Mouse (Mus musculus) testis, adult 2 months (tissue): Measurements from ENCODE around the gene Dlg4. TPM values are rescaled to one million over a fixed set of nuclear protein-coding genes. Genes with fewer than 3 reads are reported as not detected.

Experiments used
- H3K27ac ChIP-seq: fragments of 200-500 bp; 2 replicates; pipeline ENCODE4 v1.5.1; 2012; ENCODE audit warnings: low read depth, low read length; ENCODE audit not compliant: control insufficient read depth, insufficient read depth
- H3K27me3 ChIP-seq: fragments of 200-500 bp; 2 replicates; pipeline ENCODE4 v1.6.1; 2012; ENCODE audit warnings: mild to moderate bottlenecking, low read length, moderate library complexity; ENCODE audit not compliant: control insufficient read depth, insufficient read depth
- H3K36me3 ChIP-seq: fragments of 200-500 bp; 2 replicates; pipeline ENCODE4 v1.6.1; 2012; ENCODE audit warnings: mild to moderate bottlenecking, low read length; ENCODE audit not compliant: control insufficient read depth, insufficient read depth
- H3K4me1 ChIP-seq: fragments of 200-500 bp; 2 replicates; pipeline ENCODE4 v1.6.1; 2012; ENCODE audit warnings: low read length; ENCODE audit not compliant: control insufficient read depth, insufficient read depth
- H3K4me3 ChIP-seq: fragments of 200-500 bp; 2 replicates; pipeline ENCODE4 v1.5.1; 2012; ENCODE audit warnings: low read depth, mild to moderate bottlenecking, low read length, moderate library complexity, mixed read lengths; ENCODE audit not compliant: control insufficient read depth
- CTCF ChIP-seq: fragments of 200-500 bp; IDR thresholded peaks from 2 replicates; pipeline ENCODE4 v1.5.1; 2012; ENCODE audit warnings: low read depth, mild to moderate bottlenecking, inconsistent platforms, low read length, moderate library complexity; ENCODE audit not compliant: control insufficient read depth, insufficient read depth, insufficient replicate concordance
- POLR2A ChIP-seq: fragments of 200-500 bp; IDR thresholded peaks from 2 replicates; pipeline ENCODE4 v1.6.1; 2012; ENCODE audit warnings: low read depth, mild to moderate bottlenecking, inconsistent platforms, low read length, moderate library complexity; ENCODE audit not compliant: control insufficient read depth
- polyA plus RNA-seq: library from polyadenylated mRNA; depleted of rRNA; stranded (reverse); fragments of >200 nt; gene quantifications from 2 replicates; pipeline ENCODE4 v1.2.3, GENCODE M21; 2012

Gene Dlg4
- polyA plus RNA-seq, 1 experiment, result 5.6 TPM

DNA sequence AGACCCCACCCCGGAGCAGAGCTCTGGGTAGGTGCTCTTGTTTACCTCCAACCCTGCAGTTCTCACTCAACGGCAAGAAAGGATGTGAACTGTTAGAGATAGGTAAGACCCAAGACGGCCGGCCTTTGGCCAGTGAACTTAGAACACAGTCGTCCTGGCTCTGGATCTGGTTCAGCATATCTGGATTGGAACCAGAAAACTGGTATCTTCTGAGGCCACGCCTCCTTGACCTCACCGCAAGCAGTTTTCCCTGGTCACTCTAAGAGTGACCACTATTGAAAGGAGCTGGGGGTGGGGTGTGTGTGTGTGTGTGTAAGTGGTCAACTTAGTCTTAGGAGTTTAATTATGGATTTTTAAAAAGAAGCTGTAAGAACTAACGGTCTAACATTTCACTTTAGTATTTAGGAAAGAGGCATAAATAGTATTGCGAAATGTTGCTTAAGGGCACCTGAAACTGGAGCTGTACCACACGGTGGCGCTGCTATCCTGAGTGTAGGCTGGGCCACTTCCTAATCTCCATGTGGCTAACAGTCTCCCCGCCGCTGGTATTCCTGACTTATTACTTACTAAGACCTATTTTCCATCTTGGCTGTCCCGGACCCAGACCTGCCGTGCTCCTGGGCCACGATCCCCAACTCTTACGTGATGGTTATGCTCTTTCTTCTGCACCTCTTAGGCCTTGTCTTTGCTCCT lies 57.8 kb downstream of the Dlg4 start:
- peaks cover 2% of the 10 kb centered on the region; the same call in 1 of the 2 replicates for H3K4me1 ChIP-seq
- peak overlapping the region; percentile 3; the same call in 1 of the 2 replicates for H3K27ac ChIP-seq
- no peaks in the 10 kb centered on the region for H3K27me3 ChIP-seq
- H3K36me3 ChIP-seq, result no peaks in the 10 kb centered on the region
- TF ChIP-seq POLR2A (no peak), CTCF (peak; percentile 70; the same call in 1 of the 2 replicates)
- H3K4me3 ChIP-seq, result no peak overlapping the region

DNA sequence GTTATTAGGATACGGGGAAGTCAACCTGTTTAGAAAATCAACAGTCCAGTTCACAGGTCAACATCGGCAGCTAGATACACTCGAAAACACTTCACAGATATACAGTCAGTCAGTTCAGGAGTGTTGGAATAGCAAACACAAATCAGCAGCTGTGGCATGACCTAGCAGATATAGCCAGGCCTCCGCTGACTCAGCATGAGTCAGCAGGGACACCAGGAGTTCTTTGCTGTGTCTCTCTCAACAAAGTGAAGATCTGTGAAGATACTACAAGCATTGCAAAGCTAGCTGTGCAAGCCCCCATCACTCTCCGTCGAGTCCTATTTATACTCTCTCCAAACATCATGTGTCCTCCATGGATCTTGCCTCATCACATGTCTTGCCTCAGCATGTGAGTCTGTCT lies 58.8 kb downstream of the Dlg4 start:
- Histone ChIP-seq H3K27ac (no peak overlapping the region), H3K4me1 (peaks cover 2% of the 10 kb centered on the region; the same call in 1 of the 2 replicates), H3K4me3 (no peak overlapping the region), H3K36me3 (no peaks in the 10 kb centered on the region), H3K27me3 (no peaks in the 10 kb centered on the region)
- no peak for TF ChIP-seq POLR2A
- no peak for TF ChIP-seq CTCF

DNA sequence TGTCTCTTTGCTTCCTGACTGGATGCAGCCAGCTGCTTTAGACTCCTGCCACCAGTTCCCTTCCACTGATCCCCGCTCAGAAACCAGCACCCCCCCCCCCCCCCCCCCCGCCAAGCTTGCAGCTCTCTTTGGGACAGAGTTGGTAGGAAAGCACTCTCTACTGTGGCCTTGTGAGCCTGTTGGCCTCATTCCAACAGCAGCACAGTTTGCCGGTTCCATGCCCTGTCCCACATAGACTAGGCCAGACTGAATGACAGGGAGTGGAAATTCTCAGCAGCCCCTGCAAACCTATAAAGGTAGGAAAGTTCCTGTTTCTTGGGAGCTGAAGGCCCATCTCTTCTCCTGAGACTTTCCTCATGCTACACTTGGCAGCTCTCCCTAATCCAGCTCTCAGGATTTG lies 60.7 kb downstream of the Dlg4 start:
- no peak overlapping the region for H3K4me3 ChIP-seq
- no peaks in the 10 kb centered on the region for H3K27me3 ChIP-seq
- peaks cover 2% of the 10 kb centered on the region; the same call in 1 of the 2 replicates for H3K4me1 ChIP-seq
- H3K36me3 ChIP-seq, result no peaks in the 10 kb centered on the region
- no peak overlapping the region for H3K27ac ChIP-seq
- TF ChIP-seq POLR2A (no peak), CTCF (no peak)

DNA sequence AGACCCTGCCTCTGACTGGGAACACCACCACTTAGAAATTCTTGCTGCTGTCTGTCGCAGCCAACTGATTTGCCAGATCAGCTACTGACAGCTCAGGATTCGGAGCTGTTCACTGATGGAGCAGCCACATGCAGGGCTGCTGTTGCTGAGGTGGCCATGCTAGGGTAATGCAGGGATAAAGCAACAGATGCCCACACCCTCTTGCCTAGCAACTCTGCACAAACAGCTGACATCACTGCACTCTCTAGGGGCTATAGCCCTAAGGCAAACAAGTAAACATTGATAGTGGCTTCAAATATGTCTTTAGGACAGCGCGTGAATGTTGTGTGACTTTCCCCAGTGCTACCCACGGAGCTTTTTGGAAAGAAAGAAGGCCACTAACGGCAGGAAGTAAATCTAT lies 62.4 kb downstream of the Dlg4 start:
- no peaks in the 10 kb centered on the region for H3K27me3 ChIP-seq
- no peak overlapping the region for H3K4me3 ChIP-seq
- peaks cover 2% of the 10 kb centered on the region; the same call in 1 of the 2 replicates for H3K4me1 ChIP-seq
- TF ChIP-seq CTCF (no peak), POLR2A (no peak)
- H3K36me3 ChIP-seq, result no peaks in the 10 kb centered on the region
- no peak overlapping the region for H3K27ac ChIP-seq

DNA sequence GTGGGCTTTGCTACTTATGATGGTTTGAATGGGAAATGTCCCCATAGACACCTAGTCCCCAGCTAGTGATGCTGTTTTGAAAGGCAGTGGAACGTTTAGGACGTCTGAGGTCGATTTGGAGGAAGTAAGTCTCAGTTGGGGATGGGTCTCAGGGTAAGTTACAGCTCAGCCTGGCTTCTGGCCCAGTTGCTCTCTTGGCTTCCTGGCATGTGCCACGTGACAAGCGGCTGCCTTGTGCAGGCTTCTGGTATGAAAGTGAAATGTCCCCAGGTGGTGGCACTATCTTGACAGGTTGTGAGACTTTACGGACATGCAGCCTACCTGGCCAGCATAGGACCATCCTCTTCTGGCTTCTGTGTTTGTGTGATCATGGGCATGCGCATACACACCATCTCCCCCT lies 63.2 kb downstream of the Dlg4 start:
- peaks cover 3% of the 10 kb centered on the region for H3K4me1 ChIP-seq
- no peaks in the 10 kb centered on the region for H3K36me3 ChIP-seq
- no peak overlapping the region for H3K4me3 ChIP-seq
- no peaks in the 10 kb centered on the region for H3K27me3 ChIP-seq
- no peak overlapping the region for H3K27ac ChIP-seq
- TF ChIP-seq POLR2A (no peak), CTCF (no peak)

DNA sequence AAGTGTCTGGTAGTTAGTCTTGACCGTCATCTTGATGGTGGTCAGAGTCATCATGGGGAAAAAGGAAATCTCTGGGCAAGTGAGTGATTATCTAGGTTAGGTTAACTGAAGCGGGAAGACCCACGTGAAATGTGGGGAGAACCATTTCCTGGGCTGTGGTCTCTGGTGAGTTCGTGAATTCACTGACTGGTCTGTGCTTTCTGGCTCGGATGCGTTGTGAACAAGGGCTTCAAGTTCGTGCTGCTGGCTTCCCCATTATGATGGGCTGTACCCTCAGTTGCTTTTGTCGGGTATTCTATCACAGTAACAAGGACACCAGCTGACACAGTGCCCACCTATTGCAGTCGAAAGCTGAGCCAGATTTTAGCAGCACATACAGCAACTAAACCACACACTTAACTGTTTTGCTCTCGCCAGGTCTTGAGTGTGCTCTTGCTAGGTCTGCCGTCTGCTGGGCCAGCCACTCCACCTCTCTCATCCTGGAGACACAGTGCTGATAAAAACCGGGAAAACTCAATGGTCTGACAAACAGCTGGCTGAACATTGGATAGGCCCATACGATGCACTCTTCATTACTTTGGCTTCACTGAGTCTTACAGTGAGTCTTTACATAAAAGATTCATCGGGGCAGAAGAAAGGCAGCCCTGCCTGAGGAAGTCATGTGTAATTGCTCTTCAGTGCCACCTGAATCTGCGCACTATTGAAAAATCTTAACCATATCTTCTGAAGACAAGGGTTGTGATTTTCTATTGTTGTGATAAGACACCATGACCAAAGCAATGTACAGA lies 64.3 kb downstream of the Dlg4 start:
- Histone ChIP-seq H3K4me1 (peaks cover 3% of the 10 kb centered on the region), H3K36me3 (no peaks in the 10 kb centered on the region)

DNA sequence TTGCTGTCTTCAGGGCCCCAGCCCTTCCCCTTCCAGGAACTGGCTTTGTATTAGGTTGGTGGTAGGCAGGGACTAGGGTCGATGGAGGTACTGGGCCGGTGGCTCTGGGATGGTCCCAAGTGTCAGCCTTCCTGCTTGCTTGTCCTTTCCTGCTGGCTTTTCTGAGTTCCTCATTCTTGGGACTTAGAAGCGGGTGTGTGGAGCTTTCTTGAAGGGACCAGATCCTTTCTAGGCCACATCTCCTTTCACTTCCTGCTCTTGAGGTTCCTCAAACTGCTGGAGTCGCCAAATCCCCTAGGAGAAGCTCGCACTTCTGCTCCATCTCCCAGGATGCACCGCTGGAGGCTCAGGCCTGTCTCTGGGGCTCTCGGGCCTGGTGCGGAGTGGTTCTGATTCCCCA lies 67.8 kb downstream of the Dlg4 start:
- H3K36me3 ChIP-seq, result no peaks in the 10 kb centered on the region
- H3K27ac ChIP-seq, result no peak overlapping the region
- no peaks in the 10 kb centered on the region for H3K27me3 ChIP-seq
- H3K4me1 ChIP-seq, result peaks cover 3% of the 10 kb centered on the region
- TF ChIP-seq CTCF (no peak), POLR2A (0 out of 2 replicates have a peak, but pooled peaks have one; percentile 17)
- no peak overlapping the region for H3K4me3 ChIP-seq

More for the DNA sequence above, 64.3 kb downstream of the Dlg4 start:
- Histone ChIP-seq H3K4me3 (no peak overlapping the region), H3K27me3 (no peaks in the 10 kb centered on the region), H3K27ac (no peak overlapping the region)
- TF ChIP-seq POLR2A (no peak), CTCF (no peak)
